Mouse (Mus musculus) kidney, postnatal 14 days (tissue): ENCODE measurements at regions not wholly inside any gene's neighbourhood (a gene's known extent, or its start where the extent isn't known, plus 50 kb on each side); places are given as distances from the start of the nearest gene placed in this dataset.
A peak's percentile ranks its signal among the peaks of the same experiment; 100 is the strongest.

ENCODE experiments used
- DNase-seq: peaks from one replicate; pipeline ENCODE4 v3.0.0; 2022; ENCODE audit warnings: mixed read lengths

- peak; percentile 17 for DNase-seq
Measured at GRCm38 (mm10) chr17:87531411-87532157, 84.8 kb upstream of the Calm2 start.

- peak; percentile 34 for DNase-seq
Measured at GRCm38 (mm10) chr17:87532158-87532545, 85.4 kb upstream of the Calm2 start.

GRCm38 (mm10) chr17:87532762-87533161 lies 86.0 kb upstream of the Calm2 start:
- DNase-seq = no peak

GRCm38 (mm10) chr17:87549568-87549967 lies 86.2 kb upstream of the Epcam start:
- DNase-seq = no peak

- peak; percentile 30 for DNase-seq
Measured at GRCm38 (mm10) chr17:87550518-87551164, 85.1 kb upstream of the Epcam start.

GRCm38 (mm10) chr17:87554561-87554960 lies 81.2 kb upstream of the Epcam start:
- DNase-seq = no peak

GRCm38 (mm10) chr17:87558419-87558818 lies 77.4 kb upstream of the Epcam start:
- no peak for DNase-seq

GRCm38 (mm10) chr17:87559641-87560040 lies 76.1 kb upstream of the Epcam start:
- DNase-seq = no peak

GRCm38 (mm10) chr17:87560923-87561322 lies 74.9 kb upstream of the Epcam start:
- DNase-seq = no peak

GRCm38 (mm10) chr17:87563375-87563774 lies 72.4 kb upstream of the Epcam start:
- no peak for DNase-seq

GRCm38 (mm10) chr17:87565631-87566030 lies 70.1 kb upstream of the Epcam start:
- DNase-seq = no peak

GRCm38 (mm10) chr17:87566296-87566695 lies 69.5 kb upstream of the Epcam start:
- no peak for DNase-seq

GRCm38 (mm10) chr17:87566996-87567395 lies 68.8 kb upstream of the Epcam start:
- peak; percentile 63 for DNase-seq

GRCm38 (mm10) chr17:87567475-87567874 lies 68.3 kb upstream of the Epcam start:
- no peak for DNase-seq

- DNase-seq = no peak
Measured at GRCm38 (mm10) chr17:87569981-87570380, 65.8 kb upstream of the Epcam start.

GRCm38 (mm10) chr17:87570676-87571344 lies 65.0 kb upstream of the Epcam start:
- no peak for DNase-seq

GRCm38 (mm10) chr17:87571345-87571932 lies 64.3 kb upstream of the Epcam start:
- DNase-seq = peak; percentile 92

GRCm38 (mm10) chr17:87583575-87583974 lies 52.2 kb upstream of the Epcam start:
- no peak for DNase-seq

GRCm38 (mm10) chr17:87585355-87585754 lies 50.4 kb upstream of the Epcam start:
- no peak for DNase-seq
